8 mouse cellular contexts compared by ENCODE assay signal in the genomic region with DNA sequence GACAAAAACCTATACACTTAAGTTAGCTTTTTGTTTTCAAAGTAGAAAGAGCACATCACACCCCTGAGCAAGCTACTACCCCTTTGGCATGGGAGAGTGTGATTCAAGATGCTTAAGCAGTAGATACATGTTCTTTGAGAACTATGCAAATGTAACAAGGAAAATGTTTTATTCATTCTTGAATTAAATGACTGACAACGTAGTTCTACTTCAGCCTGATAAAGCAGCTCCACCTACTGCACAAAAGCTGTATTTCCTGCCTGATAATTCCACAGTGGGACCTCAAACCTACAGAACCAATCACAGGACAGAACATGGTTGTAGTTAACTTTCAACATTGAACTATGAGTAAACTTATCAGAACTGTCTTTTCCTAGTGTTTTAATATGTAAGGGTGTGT.
DNase-seq lines count a peak whose midpoint lies in the region; ATAC-seq and TF ChIP-seq lines count a peak whose summit lies in the region.

No protein-coding gene starts in this region.

- TF ChIP-seq EP300 in lung, postnatal 0 days (IDR thresholded peaks at IDR 0.05), result no peak

- no peak overlapping the region for H3K4me2 ChIP-seq in hindbrain, postnatal 0 days (ENCODE audit: low read depth, low read length)
- no peak overlapping the region for H3K4me2 ChIP-seq in lung, postnatal 0 days (replicated peaks; ENCODE audit: low read depth, low read length)

- peak; percentile 81 for TF ChIP-seq CTCF in hindbrain, postnatal 0 days (IDR thresholded peaks at IDR 0.05; ENCODE audit: low read depth)
- TF ChIP-seq CTCF in lung, postnatal 0 days (IDR thresholded peaks at IDR 0.05), result peak; percentile 70

- no peak overlapping the region for H3K27ac ChIP-seq in hindbrain, postnatal 0 days
- no peak overlapping the region for H3K27ac ChIP-seq in lung, postnatal 0 days (ENCODE audit: low read length)

- no peaks in the 10 kb centered on the region for H3K4me1 ChIP-seq in hindbrain, postnatal 0 days (ENCODE audit: insufficient read depth, low read length)
- no peaks in the 10 kb centered on the region for H3K4me1 ChIP-seq in lung, postnatal 0 days (ENCODE audit: insufficient read depth, low read depth, low read length)

- no peaks in the 10 kb centered on the region for H3K27me3 ChIP-seq in hindbrain, postnatal 0 days (ENCODE audit: insufficient read depth, low read length)
- H3K27me3 ChIP-seq in lung, postnatal 0 days (replicated peaks; ENCODE audit: insufficient read depth, low read length), result no peaks in the 10 kb centered on the region

- no peak overlapping the region for H3K4me3 ChIP-seq in hindbrain, postnatal 0 days (ENCODE audit: low read length)
- H3K4me3 ChIP-seq in lung, postnatal 0 days (ENCODE audit: low read depth, low read length), result no peak overlapping the region

- 18% methylated on average over 1 of the region's 1 CpGs for WGBS in hindbrain, postnatal 0 days
- 26% methylated on average over 1 of the region's 1 CpGs for WGBS in lung, postnatal 0 days

- DNase-seq in heart, adult 8-10 months (ENCODE audit: low spot score), result peak; percentile 7
- no peak for DNase-seq in heart, postnatal 25 days (ENCODE audit: low spot score)
- peak; percentile 23 for DNase-seq in A20 (ENCODE audit: low read depth, low spot score)
- DNase-seq in adipocyte (ENCODE audit: low spot score), result peak; percentile 48
- DNase-seq in hindbrain, postnatal 0 days (ENCODE audit: low spot score), result peak; percentile 72
- DNase-seq in lung, postnatal 0 days (ENCODE audit: low spot score), result peak; percentile 25
- DNase-seq in thymus, postnatal 14 days, result peak; percentile 38
- DNase-seq in gastrocnemius, postnatal 10 days, result no peak

- H3K9me3 ChIP-seq in hindbrain, postnatal 0 days (ENCODE audit: low read length), result no peaks in the 10 kb centered on the region
- no peaks in the 10 kb centered on the region for H3K9me3 ChIP-seq in lung, postnatal 0 days (ENCODE audit: low read length)

- intact Hi-C loops in heart, postnatal 25 days (cut with DNase I), result loop anchor here (2.0 to 10.0 kb wide), 2 partner anchors 214 to 680 kb away; no protein-coding TSS in a partner anchor

- ATAC-seq in hindbrain, postnatal 0 days, result no peak
- ATAC-seq in lung, postnatal 0 days, result no peak

- no peak overlapping the region for H3K9ac ChIP-seq in hindbrain, postnatal 0 days (replicated peaks; ENCODE audit: low read length)
- H3K9ac ChIP-seq in lung, postnatal 0 days (replicated peaks; ENCODE audit: low read depth), result no peak overlapping the region

- H3K36me3 ChIP-seq in hindbrain, postnatal 0 days (ENCODE audit: insufficient read depth, low read length), result no peaks in the 10 kb centered on the region
- no peaks in the 10 kb centered on the region for H3K36me3 ChIP-seq in lung, postnatal 0 days (ENCODE audit: insufficient read depth, low read length)

Comparison
In these comparisons a context has a peak if more than half of its experiments do, and no peak if none do; other contexts are left out.
1. DNase-seq: peak in heart, adult 8-10 months (single experiment), A20 (single experiment), adipocyte (single experiment), hindbrain, postnatal 0 days (single experiment), lung, postnatal 0 days (single experiment) and thymus, postnatal 14 days (single experiment); none in heart, postnatal 25 days (single experiment) and gastrocnemius, postnatal 10 days (single experiment).